Mouse (Mus musculus) liver, postnatal 0 days (tissue): ENCODE data around the gene Dab1.

Source experiments
- CTCF ChIP-seq: sonication (generic); IDR thresholded peaks from 2 replicates; pipeline ENCODE4 v1.5.1; 2016; ENCODE audit warnings: antibody characterized with exemption, low read depth
- EP300 ChIP-seq: IDR thresholded peaks from 2 replicates; pipeline ENCODE4 v1.6.1; 2016; ENCODE audit warnings: antibody characterized with exemption, low read depth, mild to moderate bottlenecking

DNA sequence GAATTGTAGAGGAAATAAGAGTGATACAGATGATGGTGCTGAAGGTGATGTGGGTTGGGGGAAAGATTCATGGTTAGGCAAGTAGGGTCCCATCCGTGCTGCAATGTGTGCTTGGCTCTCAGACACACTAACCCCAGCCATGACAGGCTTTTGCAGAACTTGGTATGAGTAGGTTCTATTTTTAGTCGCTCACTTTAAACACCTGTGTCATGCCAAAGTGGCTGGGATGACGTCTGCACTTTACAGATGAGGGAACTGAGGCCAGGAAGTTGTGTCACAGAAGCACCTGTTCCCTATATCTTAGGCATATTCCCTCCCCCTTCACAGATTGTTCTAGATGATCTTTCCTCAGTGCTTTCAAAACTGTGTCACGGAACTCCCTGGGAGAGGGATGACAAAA, 1163.2 kb downstream of the Dab1 start:
- TF ChIP-seq CTCF (no peak), EP300 (no peak)
